Mouse (Mus musculus) megakaryocyte, embryonic 14.5 days (primary cell): Measurements from ENCODE around the gene Ikzf4.

Experiments
- FLI1 ChIP-seq: IDR thresholded peaks from 2 replicates; pipeline ENCODE4 v1.6.1; 2012; ENCODE audit warnings: low read length, inconsistent platforms, mixed read lengths
- GATA1 ChIP-seq: IDR thresholded peaks from 3 replicates; pipeline ENCODE4 v1.6.1; 2012; ENCODE audit warnings: mixed read lengths, low read length, inconsistent platforms, borderline replicate concordance

DNA sequence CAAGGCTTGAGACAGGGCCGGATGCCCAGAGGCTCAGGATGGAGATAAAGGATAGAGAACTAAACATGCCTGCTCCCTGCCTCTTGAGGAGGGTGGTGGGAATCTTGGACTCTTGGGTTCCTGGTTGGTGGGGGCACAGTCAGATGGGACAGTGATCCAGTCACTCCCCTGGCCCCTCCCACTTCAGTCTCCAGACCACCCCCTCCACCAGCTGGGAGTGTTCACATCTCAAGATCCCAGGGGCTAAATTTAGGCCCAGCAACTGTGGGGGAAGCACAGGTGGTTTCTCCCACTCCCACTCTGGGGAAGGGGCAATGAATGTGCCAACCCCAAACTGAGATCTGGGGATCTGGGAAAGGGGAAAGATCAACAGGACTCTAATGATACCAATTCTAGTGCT lies 57.7 kb downstream of the Ikzf4 start:
- TF ChIP-seq GATA1 (no peak), FLI1 (no peak)
